Mouse (Mus musculus): Measurements from ENCODE around the gene Alkbh4.
"Not testable (repeated sequence)": the region's sequence is repeated elsewhere in the genome, so short reads cannot be mapped to it uniquely, and the experiment has no call there.

Gene Alkbh4

DNA sequence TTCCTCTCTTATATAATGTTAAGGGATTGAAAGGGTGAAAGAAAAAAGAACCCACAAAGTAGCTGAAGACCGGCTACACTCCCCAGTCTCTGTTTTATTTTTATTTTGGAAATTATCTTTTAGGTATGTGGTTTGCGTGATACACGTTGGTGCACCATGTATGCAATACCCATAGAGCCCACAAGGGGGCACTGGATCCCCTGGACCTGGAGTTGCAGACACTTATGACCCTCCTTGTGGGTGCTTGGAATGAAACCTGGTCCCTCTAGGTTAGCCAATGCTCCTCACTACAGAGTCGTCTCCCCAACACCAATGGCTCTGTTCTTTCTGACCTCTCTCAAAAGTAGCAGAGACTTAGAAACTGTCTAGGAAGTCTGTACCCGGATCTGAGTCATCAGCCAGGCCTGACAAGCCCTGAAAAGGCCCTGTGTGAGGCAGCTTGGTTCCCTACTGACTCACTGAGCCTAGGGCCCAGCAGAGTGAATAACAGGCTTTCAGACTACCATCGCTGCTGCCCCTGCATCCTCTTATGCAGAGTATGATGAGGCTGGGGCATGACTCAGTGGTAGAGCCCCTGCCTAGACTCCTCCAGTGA, 7.3 kb downstream of the Alkbh4 start:
- no peak for DNase-seq

DNA sequence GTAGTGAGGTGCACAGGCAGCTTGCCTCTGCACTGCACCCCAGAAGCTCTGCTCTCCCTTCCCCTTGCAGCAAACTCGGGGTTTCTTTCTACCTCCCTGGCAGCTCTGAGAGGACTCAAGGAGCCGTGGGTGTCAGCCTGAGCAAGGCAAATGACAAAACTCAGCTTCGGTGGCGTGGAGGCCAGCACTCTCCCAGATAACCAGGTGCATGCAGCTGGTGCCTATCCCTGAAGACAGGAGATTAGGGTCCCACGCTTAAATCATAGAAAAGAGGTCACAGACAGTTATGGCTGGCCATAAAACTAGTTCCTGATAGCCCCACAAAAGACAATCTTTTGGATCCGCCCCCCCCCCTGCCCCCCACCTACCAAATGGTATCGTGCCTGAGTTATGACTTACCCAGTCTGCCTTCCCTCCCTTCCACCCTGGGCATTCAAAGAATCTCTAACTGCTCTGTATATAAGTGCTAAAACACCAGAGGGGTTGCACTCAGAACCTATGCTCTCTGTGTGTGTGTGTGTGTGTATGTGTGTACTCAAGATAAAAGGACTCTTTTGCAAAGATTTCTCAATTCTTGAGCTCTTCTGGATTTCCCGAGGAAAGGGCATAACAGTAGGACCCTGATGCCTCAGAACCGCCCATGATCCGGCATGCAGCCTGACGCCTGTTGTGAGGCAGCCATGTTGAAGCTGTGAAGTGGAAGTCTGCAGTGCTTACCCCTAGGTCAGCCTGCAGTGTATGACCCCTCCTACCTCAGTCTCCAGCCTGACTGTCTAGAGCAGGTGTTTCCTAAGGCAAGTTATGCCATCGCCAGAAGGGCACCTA, 8.9 kb downstream of the Alkbh4 start:
- DNase-seq: no peak

- no peak for DNase-seq
These were observed 11.0 kb downstream of the Alkbh4 start for GRCm38 (mm10) chr5:136146936-136147335.

DNA sequence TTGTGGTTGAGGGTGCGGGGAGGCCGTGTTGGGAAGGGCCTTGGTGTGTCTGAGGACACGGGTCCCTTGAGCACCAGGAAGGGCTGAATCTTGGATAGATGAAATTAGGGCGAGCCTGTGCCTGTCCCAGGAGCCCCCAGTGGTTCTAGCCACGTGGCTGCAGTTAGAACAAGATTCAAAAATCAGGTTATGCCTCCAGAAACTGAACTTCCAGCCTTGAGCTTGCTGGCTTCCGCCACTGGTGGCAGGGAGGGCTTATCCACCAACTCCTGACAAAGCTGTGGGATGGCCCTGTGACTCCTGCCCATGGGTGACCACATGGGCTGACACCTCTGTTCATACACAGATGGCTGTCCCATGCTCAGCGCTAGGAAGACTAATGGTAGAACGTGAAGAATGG, 11.8 kb downstream of the Alkbh4 start:
- no peak for DNase-seq

DNA sequence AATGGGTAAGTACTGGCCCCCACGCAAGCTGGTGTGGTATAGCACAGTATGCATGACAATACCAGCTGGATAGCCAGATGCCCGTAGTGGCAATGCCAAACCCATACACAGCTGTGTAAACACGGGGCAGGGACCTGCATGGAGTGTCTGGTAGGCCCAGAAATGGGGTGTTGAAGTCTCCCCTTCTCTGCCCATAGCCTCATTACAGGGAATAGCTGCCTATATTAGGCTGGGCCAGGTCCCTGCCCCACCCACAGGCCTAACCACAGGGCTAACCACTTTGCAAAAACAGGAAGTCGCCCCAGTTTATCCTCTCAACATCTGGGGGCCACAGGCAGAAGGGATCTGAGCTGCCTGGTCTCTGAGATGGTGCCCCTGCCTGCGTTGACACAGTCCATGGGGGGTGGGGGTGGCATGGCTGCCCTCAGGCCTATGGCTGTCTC, 13.2 kb downstream of the Alkbh4 start:
- DNase-seq: not testable (repeated sequence)

DNA sequence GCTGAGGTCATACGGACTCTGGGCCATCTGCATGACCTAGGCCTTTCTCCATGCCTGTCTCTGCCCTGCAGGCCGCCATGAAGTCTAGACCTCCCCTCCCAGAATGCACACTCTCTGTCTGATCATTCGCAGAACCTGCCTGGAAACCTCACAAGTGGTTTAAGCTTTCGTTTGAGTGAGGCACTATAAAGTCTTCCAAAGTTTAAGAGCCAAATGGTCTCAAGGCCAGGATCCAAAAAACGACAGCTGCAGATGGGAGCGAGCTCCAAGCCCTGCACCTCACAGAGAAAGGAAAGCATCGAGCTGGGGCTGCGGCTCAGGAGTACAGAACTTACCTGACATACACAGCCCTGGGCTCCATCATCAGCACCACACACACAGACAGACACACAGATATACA, 16.4 kb downstream of the Alkbh4 start:
- no peak for DNase-seq

- DNase-seq: no peak
These were observed 19.5 kb downstream of the Alkbh4 start for GRCm38 (mm10) chr5:136155399-136155798.

GRCm38 (mm10) chr5:136160084-136160483, 24.1 kb downstream of the Alkbh4 start:
- not testable (repeated sequence) for DNase-seq

DNA sequence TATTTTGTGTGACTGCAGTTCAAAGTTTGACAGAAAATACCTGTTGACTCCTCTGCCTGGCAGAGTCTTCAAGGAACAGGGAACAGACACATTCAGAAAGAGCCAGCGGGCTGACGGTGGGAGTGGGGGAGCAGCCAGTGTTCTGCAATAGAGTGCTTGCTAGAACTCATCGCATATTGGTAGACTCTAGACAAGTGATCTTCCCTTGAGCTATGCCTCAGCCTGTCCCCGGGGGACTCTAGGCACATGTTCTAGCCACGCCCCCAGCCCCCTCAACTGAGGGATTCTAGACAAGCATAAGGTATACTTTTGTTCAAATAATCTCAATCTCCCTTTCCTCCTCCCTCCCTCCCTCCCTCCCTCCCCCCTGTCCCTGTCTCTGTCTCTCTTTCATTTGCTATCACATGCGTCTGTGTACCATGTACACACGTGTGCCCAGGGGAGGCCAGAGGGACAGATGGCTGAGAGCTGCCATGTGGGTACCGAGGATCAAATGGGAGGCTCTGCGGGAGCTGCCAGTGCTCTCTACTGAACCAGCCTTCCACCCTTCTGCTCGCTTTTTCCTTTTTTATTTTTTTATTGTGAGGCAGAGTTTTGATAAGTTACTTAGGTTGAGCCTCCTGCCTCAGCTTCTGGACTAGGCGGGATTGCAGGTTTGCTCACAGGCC, 28.0 kb downstream of the Alkbh4 start:
- no peak for DNase-seq

GRCm38 (mm10) chr5:136165246-136165645, 29.3 kb downstream of the Alkbh4 start:
- no peak for DNase-seq

DNA sequence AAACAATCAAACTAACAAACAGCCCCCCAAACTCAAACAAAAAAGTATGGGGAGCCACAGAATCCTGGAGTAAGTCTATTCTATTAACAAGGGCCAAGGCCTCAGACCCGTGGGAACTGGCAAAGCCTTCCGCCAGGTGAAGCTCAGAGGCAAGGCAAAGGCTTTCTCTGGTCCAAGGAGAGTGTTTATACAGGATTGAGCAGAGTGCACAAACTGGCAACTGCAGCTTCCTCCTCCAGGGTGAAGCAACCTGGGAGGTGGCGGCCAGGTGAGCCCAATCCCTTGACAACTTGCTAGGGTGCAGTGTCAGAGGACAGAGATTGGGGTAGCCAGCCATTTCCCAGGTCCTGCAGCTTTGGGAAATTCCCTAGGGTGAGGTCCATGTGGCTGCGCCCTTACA, 31.4 kb downstream of the Alkbh4 start:
- no peak for DNase-seq

GRCm38 (mm10) chr5:136168071-136168470, 32.1 kb downstream of the Alkbh4 start:
- DNase-seq: no peak

- DNase-seq: no peak
These were observed 33.9 kb downstream of the Alkbh4 start for GRCm38 (mm10) chr5:136169626-136170511.

DNA sequence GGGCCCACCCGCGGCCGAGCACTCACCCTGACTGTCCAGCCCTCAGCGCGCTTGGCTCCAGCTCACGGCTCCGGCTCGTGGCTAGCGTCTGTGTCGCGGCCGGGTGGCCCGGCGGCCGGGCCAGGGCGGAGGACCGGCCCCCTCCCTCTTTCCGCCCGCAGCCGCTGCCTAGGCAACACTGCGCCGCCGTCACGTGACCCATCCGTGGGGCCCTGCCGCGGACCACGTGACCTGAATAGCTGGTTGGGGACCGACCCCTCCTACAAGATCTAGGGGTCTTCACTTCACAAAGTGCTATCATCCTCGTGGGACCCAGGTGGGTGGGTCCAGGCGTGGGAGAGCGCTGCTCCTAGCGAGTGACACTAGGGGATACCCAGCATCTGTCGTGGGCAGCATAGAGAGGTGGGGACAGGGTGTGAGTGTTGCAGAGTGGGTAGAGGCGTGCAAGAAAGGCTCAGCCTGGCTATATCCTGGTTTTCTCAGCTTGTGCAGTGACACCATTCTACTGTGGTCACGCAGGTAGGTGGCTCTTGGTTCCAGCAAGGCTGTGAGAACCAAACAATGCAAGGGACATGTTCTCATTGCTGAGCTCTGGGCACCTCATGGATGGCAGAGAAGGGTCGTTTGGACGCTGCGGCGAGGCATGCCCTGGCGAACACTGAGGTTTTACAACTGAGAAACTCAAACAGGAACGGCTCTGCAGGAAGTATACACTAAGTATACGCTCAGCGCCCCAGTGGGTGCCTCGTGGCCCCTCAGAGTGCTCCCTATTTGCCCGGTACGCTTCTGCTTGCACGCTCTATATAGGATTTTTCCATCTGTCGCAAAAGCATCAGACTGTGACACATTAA, 34.8 kb downstream of the Alkbh4 start, which contains the start of gene Orai2:
Orai2 (minus strand) TSS at position 202 of the 851 bp plus-strand sequence.
- DNase-seq: peak; percentile 61 to 63

GRCm38 (mm10) chr5:136171363-136172341, 35.7 kb downstream of the Alkbh4 start:
- DNase-seq: no peak

DNA sequence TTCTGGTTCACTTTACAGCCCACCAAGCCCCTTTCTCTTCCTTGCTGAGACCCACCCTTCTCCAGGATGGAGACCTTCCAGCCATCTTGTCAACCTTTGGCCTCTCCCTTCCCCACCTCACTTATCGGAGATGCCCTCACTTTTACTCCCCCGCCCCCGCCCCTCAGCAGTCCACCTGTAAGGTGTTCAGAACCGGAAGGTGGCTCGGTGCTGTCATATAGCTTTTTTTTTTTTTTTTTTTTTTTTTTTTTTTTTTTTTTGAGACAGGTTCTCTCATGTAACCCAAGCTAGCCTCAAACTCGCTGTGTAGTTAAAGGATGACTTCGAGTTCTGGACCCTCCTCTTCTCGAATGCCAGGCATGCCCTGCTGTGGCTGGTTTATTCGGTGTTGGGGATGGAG, 37.0 kb downstream of the Alkbh4 start:
- DNase-seq: no peak

DNA sequence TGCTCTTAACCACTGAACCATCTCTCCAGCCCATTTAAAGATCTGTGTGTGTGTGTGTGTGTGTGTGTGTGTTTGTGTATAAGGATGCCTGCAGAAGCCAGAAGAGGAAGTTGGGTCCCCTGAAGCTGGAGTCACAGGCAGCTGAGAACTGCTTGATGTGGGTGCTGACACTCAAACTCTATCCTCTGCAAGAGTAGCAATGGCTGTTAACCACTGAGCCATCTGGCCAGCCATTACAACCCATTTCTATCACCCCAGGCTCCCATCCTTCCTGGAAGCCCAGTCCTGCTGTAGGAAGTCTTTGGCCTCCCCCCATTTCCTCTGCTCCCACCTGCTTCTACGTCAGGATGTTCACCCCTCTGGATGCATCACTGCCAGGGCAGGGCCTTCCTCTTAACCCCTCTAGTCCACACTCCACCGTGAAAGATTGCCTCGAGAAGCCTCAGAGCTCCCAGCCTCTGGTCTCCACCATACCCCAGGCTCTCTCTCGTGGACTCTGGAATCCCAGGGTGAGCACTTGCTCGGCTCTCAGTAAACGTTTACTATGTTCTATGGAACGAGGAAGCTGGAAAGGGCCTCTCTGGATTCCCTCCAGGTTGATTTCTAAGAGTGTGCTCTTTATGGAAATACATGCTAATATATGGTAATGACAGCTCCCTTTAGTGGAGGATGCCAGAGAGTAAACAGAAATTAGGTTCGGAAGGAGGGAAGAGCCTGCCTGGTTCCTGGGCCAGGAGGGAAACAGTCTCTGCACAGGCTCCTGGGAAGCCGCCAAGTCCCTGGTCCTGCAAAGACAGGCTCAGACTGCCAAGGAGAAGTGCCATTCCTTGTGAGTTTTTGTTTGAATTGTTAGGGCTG, 37.9 kb downstream of the Alkbh4 start:
- DNase-seq: peak; percentile 63 to 80

GRCm38 (mm10) chr5:136179594-136179993, 43.6 kb downstream of the Alkbh4 start:
- no peak for DNase-seq

GRCm38 (mm10) chr5:136181197-136181596, 45.3 kb downstream of the Alkbh4 start:
- no peak for DNase-seq
